Mouse (Mus musculus): Measurements from ENCODE around the gene Cyb5b. TPM values are rescaled to one million over a fixed set of nuclear protein-coding genes. Genes with fewer than 3 reads are reported as not detected.
A peak's percentile ranks its signal among the peaks of the same experiment; 100 is the strongest.
"Not testable (repeated sequence)": the region's sequence is repeated elsewhere in the genome, so short reads cannot be mapped to it uniquely, and the experiment has no call there.

Cyb5b gene
- 104 and 106 TPM in 2 replicates for polyA plus RNA-seq (2012; rRNA removed)

- Histone ChIP-seq H3K27ac (ENCODE audit: insufficient read depth, low read length) (peak within 1 kb of the TSS; percentile 79), H3K4me1 (ENCODE audit: control insufficient read depth, insufficient read depth, low read length) (no peaks in the 10 kb centered on the region; the same call in none of the 2 replicates), H3K4me3 (ENCODE audit: insufficient read depth, low read length) (peak within 1 kb of the TSS; percentile 73)
- TF ChIP-seq POLR2A (IDR thresholded peaks at IDR 0.05; ENCODE audit: extremely low read depth, insufficient read depth, low read length) (peak; percentile 51; the same call in 1 of the 2 replicates), CTCF (IDR thresholded peaks at IDR 0.05; ENCODE audit: extremely low read depth, insufficient read depth, low read length) (no peak)
Observed at GRCm38 (mm10) chr8:107150404-107151157, at the start of gene Cyb5b. TSS of gene Cyb5b (plus strand) at chr8:107150640.

DNA sequence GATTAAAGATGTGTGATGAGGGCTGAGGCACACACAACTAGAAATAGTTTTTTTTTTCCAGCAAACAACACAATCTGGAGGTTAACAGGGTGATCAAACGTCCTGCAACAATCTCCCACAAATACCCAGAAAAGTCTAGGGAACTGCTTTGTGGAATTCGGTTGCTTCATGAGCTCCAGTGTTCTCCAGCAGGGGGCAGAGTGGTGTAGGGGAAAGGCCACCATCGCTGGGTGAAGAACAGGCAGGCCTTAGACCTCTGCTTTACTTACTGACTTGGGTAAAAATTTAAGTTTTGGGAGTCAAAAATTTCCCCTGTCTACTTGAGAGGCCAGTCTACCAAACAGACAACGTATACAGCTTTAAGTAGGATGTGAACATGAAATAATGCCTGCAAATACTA, 45.9 kb upstream of the Cyb5b start:
- Histone ChIP-seq H3K27ac (ENCODE audit: insufficient read depth, low read length) (no peak overlapping the region), H3K4me1 (ENCODE audit: control insufficient read depth, insufficient read depth, low read length) (no peaks in the 10 kb centered on the region), H3K4me3 (ENCODE audit: insufficient read depth, low read length) (no peak overlapping the region)
- TF ChIP-seq POLR2A (IDR thresholded peaks at IDR 0.05; ENCODE audit: extremely low read depth, insufficient read depth, low read length), result no peak
- TF ChIP-seq CTCF (IDR thresholded peaks at IDR 0.05; ENCODE audit: extremely low read depth, insufficient read depth, low read length), result peak; percentile 87

DNA sequence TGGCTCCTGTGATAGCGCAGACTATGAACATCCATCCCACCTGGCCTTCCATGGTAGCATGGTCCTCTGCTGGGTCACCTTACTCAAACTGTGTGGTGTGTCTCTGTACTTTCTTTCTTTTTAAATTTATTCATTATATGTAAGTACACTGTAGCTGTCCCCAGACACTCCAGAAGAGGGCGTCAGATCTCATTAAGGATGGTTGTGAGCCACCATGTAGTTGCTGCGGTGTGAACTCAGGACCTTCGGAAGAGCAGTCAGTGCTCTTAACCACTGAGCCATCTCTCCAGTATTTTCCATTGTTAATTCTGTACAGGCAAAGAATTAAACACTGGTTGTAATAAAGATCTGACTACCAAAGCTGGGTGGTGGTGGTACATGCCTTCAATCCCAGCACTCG, 42.4 kb upstream of the Cyb5b start:
- not testable (repeated sequence) for H3K4me1 ChIP-seq (ENCODE audit: control insufficient read depth, insufficient read depth, low read length); H3K4me3 ChIP-seq (ENCODE audit: insufficient read depth, low read length); H3K27ac ChIP-seq (ENCODE audit: insufficient read depth, low read length)

- H3K4me3 ChIP-seq (ENCODE audit: insufficient read depth, low read length), result no peak overlapping the region
- TF ChIP-seq POLR2A (IDR thresholded peaks at IDR 0.05; ENCODE audit: extremely low read depth, insufficient read depth, low read length) (no peak), CTCF (IDR thresholded peaks at IDR 0.05; ENCODE audit: extremely low read depth, insufficient read depth, low read length) (no peak)
- no peak overlapping the region for H3K27ac ChIP-seq (ENCODE audit: insufficient read depth, low read length)
- peaks cover 3% of the 10 kb centered on the region for H3K4me1 ChIP-seq (ENCODE audit: control insufficient read depth, insufficient read depth, low read length)
Observed at GRCm38 (mm10) chr8:107108978-107109720, 41.3 kb upstream of the Cyb5b start.

DNA sequence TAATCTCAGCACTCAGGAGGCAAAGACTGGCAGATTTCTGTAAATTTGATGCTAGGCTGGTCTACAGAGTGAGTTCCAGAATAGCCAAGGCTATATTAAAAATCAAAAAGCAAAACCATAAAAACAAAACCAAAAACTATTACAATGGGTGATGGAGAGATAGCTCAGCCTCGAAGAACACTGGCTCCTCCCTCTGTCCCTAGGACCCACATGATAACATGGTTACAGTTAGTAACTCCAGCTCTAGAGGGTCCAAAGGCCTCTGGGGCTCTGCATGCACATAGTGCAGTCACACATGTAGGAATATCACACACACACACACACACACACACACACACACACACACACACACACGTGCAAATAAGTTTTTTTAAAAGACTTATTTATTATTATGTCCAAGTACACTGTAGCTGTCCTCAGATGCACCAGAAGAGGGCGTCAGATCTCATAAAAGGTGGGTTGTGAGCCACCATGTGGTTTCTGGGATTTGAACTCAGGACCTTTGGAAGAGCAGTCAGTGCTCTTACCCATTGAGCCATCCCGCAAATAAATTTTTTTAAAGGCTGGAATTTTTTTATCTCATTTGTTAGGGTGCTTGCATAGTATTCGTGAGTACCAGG, 40.5 kb upstream of the Cyb5b start:
- no peak overlapping the region for H3K4me3 ChIP-seq (ENCODE audit: insufficient read depth, low read length)
- no peak overlapping the region for H3K27ac ChIP-seq (ENCODE audit: insufficient read depth, low read length)
- peaks cover 4% of the 10 kb centered on the region for H3K4me1 ChIP-seq (ENCODE audit: control insufficient read depth, insufficient read depth, low read length)
- TF ChIP-seq POLR2A (IDR thresholded peaks at IDR 0.05; ENCODE audit: extremely low read depth, insufficient read depth, low read length), result no peak
- no peak for TF ChIP-seq CTCF (IDR thresholded peaks at IDR 0.05; ENCODE audit: extremely low read depth, insufficient read depth, low read length)

- Histone ChIP-seq H3K4me3 (ENCODE audit: insufficient read depth, low read length) (no peak overlapping the region), H3K4me1 (ENCODE audit: control insufficient read depth, insufficient read depth, low read length) (peaks cover 5% of the 10 kb centered on the region), H3K27ac (ENCODE audit: insufficient read depth, low read length) (no peak overlapping the region)
- TF ChIP-seq CTCF (IDR thresholded peaks at IDR 0.05; ENCODE audit: extremely low read depth, insufficient read depth, low read length), result no peak
- TF ChIP-seq POLR2A (IDR thresholded peaks at IDR 0.05; ENCODE audit: extremely low read depth, insufficient read depth, low read length), result no peak
Observed at GRCm38 (mm10) chr8:107110629-107111330, 39.7 kb upstream of the Cyb5b start.

DNA sequence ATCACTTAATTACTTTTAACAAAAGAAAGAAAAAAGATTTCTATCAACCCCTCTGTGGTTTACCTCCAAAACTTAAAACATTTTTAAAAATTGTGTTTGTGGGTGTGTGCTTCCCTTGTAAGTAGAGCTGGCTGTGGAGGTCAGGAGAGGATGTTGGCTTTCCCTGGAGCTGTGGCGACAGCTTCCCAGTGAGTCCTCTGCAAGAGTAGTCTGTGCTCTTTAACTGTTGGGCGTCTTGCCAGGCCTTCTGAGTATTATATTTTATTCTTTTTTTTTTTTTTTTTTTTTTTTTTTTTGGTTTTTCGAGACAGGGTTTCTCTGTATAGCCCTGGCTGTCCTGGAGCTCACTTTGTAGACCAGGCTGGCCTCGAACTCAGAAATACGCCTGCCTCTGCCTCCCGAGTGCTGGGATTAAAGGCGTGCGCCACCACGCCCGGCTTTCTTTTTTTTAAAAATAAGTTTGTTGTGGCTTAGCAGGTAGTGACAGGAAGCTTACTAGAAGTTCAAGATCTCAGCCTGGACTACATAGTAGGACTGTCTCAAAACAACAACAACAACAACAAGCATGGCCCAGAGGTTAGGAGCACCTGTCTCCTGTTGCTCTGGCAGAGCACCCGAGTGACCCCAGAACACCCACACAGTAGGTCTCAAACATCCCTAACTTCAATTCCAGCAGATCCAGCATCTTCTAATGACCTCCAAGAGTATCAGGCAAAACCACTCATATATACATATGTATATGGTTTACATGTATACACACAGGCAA, 38.9 kb upstream of the Cyb5b start:
- Histone ChIP-seq H3K4me3 (ENCODE audit: insufficient read depth, low read length) (no peak overlapping the region), H3K27ac (ENCODE audit: insufficient read depth, low read length) (no peak overlapping the region), H3K4me1 (ENCODE audit: control insufficient read depth, insufficient read depth, low read length) (peaks cover 5% of the 10 kb centered on the region)
- no peak for TF ChIP-seq POLR2A (IDR thresholded peaks at IDR 0.05; ENCODE audit: extremely low read depth, insufficient read depth, low read length)
- no peak for TF ChIP-seq CTCF (IDR thresholded peaks at IDR 0.05; ENCODE audit: extremely low read depth, insufficient read depth, low read length)

DNA sequence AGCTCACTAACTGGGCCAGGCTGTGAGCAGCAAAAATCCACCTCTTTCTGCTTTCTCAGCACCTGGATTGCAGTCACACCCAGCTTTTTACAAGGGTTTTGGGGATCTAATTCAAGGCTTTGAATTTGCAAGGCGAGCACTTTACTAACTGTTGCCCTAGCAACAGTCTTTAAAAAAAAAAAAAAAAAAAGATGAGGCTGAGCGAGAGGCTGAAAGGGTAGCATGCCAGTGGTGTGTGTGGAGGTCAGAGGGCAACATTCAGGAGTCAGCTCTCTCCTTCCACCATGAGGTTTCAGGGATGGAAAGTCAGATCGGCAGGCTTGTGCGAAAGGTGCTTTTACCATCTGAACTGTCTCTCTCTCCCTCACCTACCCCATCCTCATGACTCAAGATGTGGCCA, 37.2 kb upstream of the Cyb5b start:
- TF ChIP-seq POLR2A (IDR thresholded peaks at IDR 0.05; ENCODE audit: extremely low read depth, insufficient read depth, low read length) (no peak), CTCF (IDR thresholded peaks at IDR 0.05; ENCODE audit: extremely low read depth, insufficient read depth, low read length) (no peak)
- Histone ChIP-seq H3K27ac (ENCODE audit: insufficient read depth, low read length) (no peak overlapping the region), H3K4me1 (ENCODE audit: control insufficient read depth, insufficient read depth, low read length) (peaks cover 5% of the 10 kb centered on the region), H3K4me3 (ENCODE audit: insufficient read depth, low read length) (no peak overlapping the region)
